Mouse (Mus musculus): ENCODE results near the gene Tmem184b. TPM values are rescaled to one million over a fixed set of nuclear protein-coding genes. Genes with fewer than 3 reads are reported as not detected.
A peak's percentile ranks its signal among the peaks of the same experiment; 100 is the strongest.

Gene Tmem184b
- total RNA-seq, 4 experiments from 2014 or later = 18.6 to 28.1 (median 21.8) TPM

DNA sequence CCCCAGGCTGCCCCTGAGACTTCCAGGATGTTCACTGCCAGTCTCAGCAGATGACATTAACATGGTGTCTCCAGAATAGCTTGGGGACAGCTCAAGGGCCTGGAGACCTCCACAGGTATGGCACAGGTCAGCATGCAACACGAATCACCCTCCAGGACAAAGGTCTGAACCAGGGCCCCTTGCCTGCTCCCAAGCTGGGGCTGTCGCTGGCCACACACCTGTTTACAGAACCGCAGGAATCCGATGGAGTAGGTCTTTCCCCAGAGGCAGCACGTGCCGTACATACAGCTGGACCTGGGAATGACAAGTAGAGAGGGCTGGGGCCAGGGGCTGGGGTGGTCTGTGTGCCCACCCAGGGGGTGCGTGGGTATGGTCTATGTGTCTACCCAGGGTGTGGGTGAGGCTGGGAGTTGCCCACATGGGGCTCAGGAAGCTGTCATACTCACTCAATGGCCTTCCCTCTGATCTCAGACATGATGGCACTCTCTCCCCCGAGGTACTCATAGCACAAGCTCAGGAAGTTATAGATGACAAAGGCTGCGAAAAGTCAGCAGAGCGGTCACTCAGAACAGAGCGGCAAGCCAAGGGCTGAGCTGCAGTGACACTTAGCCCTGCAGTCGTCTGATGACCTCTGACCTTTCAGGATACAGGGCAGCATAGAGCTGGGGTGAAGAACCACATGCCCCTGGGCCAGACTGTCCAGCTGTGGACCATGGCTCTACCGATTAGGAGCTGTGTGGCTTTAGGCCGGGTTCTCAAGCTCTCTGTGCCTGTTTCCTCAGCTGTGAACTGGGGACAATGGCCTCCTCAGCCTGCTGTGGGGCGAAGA lies 33.7 kb downstream of the Tmem184b start:
- no peak for DNase-seq (ENCODE audit: low spot score in 2 of 2)

- DNase-seq (ENCODE audit: low spot score in 2 of 2) = no peak
Measured at GRCm38 (mm10) chr15:79368861-79369440, 34.4 kb downstream of the Tmem184b start.

DNA sequence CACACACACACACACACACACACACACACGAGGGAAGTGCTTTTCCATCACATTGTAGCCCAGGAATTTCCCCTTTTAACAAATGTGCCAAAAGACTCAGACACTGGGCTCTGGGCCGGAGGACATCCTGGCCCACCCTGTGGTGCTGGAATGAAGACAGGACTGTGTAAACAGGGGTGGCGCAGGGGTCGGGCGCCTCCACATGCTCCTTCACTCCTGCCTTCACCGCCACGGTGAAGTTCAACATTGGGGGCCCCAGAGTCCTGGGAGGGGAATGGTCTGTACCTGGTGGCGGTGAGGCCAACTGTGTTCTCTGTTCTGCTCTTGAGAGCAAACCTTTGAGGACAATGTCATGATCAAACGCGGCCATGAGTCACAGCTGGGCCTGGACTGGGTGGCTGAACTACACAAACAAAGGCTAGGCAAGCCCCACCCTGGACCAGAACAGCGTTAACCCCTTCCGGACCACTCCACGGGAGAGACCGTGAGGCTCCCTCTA lies 35.0 kb downstream of the Tmem184b start:
- DNase-seq (ENCODE audit: low spot score in 2 of 2) = peak; percentile 57 to 63

DNA sequence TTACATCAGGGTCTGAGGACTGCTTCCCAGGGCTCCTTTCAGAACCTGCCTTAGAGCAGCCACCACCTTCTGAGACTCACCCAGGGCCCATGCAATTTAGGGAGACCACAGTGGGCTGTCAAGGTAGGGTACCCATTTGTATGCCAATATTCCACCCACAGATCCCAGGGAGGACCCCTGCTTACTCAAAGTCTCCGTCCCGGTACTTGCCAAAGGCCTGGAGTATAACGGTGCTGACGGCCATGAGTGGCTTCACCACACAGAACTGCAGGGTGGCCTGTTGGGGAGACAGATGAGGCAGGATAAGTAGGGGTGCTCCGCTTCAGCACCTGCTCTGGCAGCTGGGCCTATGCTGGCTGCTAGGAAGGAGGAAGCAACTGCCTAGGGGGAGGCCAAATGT lies 37.0 kb downstream of the Tmem184b start:
- no peak for DNase-seq (ENCODE audit: low spot score in 2 of 2)

DNA sequence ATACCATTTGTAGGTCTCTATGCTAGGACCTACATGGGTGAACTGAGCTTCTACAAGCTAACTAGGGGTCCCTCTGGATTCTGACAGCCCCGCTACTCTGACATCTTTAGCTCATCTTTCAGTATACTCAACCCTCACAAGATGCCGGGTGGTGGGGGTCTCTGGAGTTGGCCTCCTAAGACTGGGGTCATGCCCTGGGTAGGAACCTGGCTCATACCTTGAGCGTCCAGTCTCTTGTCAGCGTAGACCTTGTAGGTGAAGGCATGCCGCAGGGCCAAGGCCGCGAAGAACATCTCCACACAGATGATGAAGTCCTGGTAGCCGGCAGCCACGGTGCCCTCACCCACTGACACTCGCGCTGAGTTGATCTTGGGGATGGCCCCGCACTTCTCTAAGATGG lies 38.3 kb downstream of the Tmem184b start:
- DNase-seq (ENCODE audit: low spot score in 2 of 2) = no peak

DNA sequence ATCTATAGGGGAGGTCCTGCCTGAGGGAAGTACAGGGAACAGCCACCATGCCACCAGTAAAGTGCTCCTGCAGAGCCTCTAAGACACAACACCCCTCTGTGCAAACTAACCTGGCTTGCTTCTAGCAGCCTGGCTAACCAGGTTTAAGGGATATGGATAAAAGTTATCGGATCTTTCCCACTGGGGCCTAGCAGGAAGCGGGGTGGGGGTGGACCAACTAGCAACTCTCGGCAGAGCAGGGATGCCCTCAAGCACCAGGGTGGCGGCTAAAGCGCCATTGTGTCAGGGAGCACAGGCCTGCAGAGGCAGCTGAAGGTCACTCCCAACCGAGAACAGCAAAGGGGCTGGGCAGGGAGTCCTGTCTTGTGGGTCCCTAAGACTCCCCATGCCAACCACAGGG lies 39.2 kb downstream of the Tmem184b start:
- no peak for DNase-seq (ENCODE audit: low spot score in 2 of 2)

DNA sequence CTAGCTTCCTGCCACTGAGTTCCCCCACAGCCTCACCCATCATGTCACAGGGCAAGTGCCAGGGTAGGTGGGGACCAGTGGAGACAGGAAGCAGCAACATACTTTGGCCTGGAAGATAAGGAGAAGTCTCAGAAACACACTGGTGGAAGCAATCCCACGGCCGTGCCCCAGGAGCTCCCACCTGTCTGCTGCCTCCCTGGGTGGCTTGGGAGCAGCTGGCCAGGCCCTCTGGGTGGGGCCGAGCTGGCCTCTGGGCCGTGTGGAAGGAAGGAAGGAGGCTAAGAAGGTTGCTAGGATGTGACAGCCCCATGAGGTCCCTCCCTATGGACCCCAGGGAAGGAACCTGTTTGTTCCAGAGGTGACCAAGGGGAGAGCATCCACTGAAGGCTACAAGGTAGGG lies 42.3 kb downstream of the Tmem184b start:
- no peak for DNase-seq (ENCODE audit: low spot score in 2 of 2)

DNA sequence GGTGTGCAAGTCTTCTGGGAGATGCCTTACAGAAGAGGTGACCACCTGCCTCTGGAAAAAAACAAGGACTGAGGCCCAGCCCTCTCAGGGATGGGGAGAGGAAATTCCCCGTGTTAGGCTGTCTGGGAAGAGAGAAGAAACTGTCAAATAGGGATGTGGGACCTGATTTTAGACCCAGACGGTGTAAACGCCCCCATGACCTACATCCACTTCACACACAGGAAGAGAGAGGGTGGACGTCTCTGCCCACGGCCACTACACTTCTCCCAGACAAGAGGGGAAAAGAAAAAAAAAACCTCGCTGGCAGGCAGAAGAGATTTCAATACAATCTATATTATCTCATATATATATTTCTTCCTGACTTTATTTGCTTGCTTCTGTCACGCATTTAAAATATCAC lies 43.0 kb downstream of the Tmem184b start:
- no peak for DNase-seq (ENCODE audit: low spot score in 2 of 2)

DNA sequence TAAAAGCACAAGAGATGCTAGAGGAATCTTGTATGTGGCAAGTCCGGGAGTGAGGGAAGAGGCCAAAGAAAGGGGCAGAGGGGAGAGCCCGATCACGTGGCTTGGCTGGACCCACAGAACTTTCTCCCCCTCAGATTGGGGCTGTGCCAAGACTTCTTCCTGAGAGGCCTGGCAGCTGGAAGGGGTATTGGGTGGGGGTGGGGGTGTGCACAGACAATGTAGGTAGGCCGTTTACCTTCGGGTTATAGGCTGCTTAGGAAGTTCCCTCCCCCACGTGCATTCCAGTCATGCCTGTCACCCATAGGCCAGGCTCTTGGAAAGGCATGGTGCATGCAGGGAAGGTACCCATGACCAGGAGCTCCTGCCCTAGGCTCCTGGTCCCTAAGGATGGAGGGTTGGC lies 43.4 kb downstream of the Tmem184b start:
- no peak for DNase-seq (ENCODE audit: low spot score in 2 of 2)

DNA sequence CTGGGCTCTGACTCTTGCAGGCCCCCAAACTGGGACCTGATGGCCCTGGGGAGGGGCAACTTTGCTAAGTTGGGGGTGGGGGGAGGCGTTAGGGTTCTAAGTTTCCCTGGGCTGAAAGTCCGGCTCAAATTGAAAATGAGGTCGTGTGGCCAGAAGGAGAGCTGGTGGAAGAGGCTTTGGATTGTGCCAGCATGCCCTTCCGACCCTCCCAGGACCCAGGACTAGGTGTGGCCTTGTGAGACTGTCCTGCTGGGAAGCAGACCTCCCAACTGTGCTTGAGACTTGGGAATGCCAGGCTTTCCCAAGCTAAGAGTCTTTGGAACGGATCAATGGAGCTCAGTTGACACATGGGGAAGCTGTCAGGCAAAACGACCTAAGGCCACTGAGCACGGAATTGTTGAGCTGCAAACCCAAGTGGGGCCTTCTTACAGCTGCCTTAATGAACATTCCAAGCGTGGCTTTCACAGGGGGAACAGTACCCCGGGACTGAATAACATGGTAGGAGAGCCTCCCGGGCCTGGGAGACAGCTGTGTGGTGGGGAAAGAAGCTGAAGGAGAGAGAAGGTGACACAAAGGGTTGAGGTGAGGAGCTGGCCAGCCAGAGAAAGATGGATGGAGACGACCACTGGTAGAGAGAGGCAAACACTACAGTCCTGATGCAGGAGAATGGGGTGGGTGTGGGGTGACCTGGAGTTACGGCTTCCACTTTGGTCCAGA lies 45.2 kb downstream of the Tmem184b start:
- DNase-seq (ENCODE audit: low spot score in 2 of 2) = no peak

- peak in 1 of 2 experiments; percentile 64 for DNase-seq (ENCODE audit: low spot score in 2 of 2)
Measured at GRCm38 (mm10) chr15:79357036-79357911, 46.1 kb downstream of the Tmem184b start.

GRCm38 (mm10) chr15:79356481-79356880 lies 46.9 kb downstream of the Tmem184b start:
- no peak for DNase-seq (ENCODE audit: low spot score in 2 of 2)

DNA sequence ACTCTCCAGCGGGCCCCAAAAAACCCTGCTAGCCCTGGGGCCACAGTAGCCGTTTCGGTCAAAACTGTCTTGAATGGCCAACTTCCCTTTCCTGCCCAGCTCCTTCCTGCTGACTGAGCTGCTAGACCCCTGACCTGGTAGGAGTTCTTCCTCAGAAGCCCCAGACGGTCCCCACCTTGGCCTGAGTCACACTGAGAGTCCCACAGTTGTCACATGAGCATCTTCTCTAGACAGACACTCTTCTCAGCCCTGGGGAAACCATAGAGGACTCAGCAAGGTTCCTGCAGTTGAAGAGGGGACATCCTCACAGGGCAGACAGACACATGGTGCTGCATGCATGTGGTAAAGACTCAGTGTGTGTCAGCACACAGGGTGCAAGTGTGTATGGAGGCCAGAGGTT lies 48.8 kb downstream of the Tmem184b start:
- no peak for DNase-seq (ENCODE audit: low spot score in 2 of 2)

- no peak for DNase-seq (ENCODE audit: low spot score in 2 of 2)
Measured at GRCm38 (mm10) chr15:79353690-79354305, 49.6 kb downstream of the Tmem184b start.

- DNase-seq (ENCODE audit: low spot score in 2 of 2) = no peak
Measured at GRCm38 (mm10) chr15:79352479-79352878, 50.9 kb downstream of the Tmem184b start.

GRCm38 (mm10) chr15:79351331-79351767 lies 52.0 kb downstream of the Tmem184b start:
- peak; percentile 35 to 63 for DNase-seq (ENCODE audit: low spot score in 2 of 2)

DNA sequence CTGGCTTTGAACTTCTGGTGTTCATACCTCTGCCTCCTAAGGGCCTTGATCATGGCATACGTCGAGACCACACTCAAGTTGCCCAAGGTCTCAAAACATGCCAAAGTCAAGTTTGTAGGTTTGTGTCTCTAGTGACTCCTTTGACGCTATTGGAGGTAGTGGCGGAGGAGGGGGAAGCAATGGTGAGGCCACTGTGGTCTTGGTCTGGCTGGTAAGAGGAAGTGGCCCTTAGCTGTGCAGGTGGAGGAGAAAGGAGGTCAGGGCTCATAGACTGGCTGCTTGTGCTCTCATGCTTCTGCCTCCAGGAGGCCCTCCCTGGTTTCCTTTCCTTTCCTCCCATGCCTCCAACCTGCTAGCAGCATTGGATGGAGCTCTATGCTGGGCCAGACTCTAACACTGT lies 52.5 kb downstream of the Tmem184b start:
- DNase-seq (ENCODE audit: low spot score in 2 of 2) = no peak

- no peak for DNase-seq (ENCODE audit: low spot score in 2 of 2)
Measured at GRCm38 (mm10) chr15:79348651-79349050, 54.7 kb downstream of the Tmem184b start.

- DNase-seq (ENCODE audit: low spot score in 2 of 2) = peak; percentile 65 to 71
Measured at GRCm38 (mm10) chr15:79347845-79348506, 55.4 kb downstream of the Tmem184b start.
